Mouse (Mus musculus) urinary bladder, postnatal 10 days (tissue): ENCODE results near the gene Poc1b.
"Not testable (repeated sequence)": the region's sequence is repeated elsewhere in the genome, so short reads cannot be mapped to it uniquely, and the experiment has no call there.

Source experiments
- DNase-seq: peaks from one replicate; pipeline ENCODE4 v3.0.0; 2022; ENCODE audit warnings: low spot score

The Poc1b gene

GRCm38 (mm10) chr10:99157697-99158096, 50.9 kb downstream of the Poc1b start:
- DNase-seq, result not testable (repeated sequence)

GRCm38 (mm10) chr10:99161987-99162582, 55.2 kb downstream of the Poc1b start:
- no peak for DNase-seq

GRCm38 (mm10) chr10:99163002-99163401, 56.2 kb downstream of the Poc1b start:
- no peak for DNase-seq

- DNase-seq, result no peak
Measured at GRCm38 (mm10) chr10:99164871-99165477, 58.1 kb downstream of the Poc1b start.

- DNase-seq, result no peak
Measured at GRCm38 (mm10) chr10:99165751-99166282, 59.0 kb downstream of the Poc1b start.

GRCm38 (mm10) chr10:99166392-99166791, 59.6 kb downstream of the Poc1b start:
- no peak for DNase-seq

GRCm38 (mm10) chr10:99168404-99168803, 61.6 kb downstream of the Poc1b start:
- no peak for DNase-seq

GRCm38 (mm10) chr10:99168840-99169764, 62.3 kb downstream of the Poc1b start:
- DNase-seq, result no peak

- DNase-seq, result no peak
Measured at GRCm38 (mm10) chr10:99169765-99170129, 62.9 kb downstream of the Poc1b start.

- no peak for DNase-seq
Measured at GRCm38 (mm10) chr10:99171961-99172497, 65.2 kb downstream of the Poc1b start.

GRCm38 (mm10) chr10:99172906-99173507, 66.2 kb downstream of the Poc1b start:
- DNase-seq, result no peak

GRCm38 (mm10) chr10:99176911-99177310, 70.1 kb downstream of the Poc1b start:
- DNase-seq, result no peak

GRCm38 (mm10) chr10:99178118-99178517, 71.3 kb downstream of the Poc1b start:
- DNase-seq, result no peak

- DNase-seq, result no peak
Measured at GRCm38 (mm10) chr10:99179122-99179521, 72.3 kb downstream of the Poc1b start.

GRCm38 (mm10) chr10:99179566-99179965, 72.7 kb downstream of the Poc1b start:
- DNase-seq, result no peak

- DNase-seq, result no peak
Measured at GRCm38 (mm10) chr10:99181497-99181896, 74.7 kb downstream of the Poc1b start.

- DNase-seq, result no peak
Measured at GRCm38 (mm10) chr10:99182107-99182506, 75.3 kb downstream of the Poc1b start.

GRCm38 (mm10) chr10:99188175-99188574, 81.3 kb downstream of the Poc1b start:
- DNase-seq, result no peak

GRCm38 (mm10) chr10:99188656-99189603, 82.1 kb downstream of the Poc1b start:
- DNase-seq, result no peak

GRCm38 (mm10) chr10:99190798-99191197, 84.0 kb downstream of the Poc1b start:
- no peak for DNase-seq
